In genomic region chr11:87883493-87883892, GRCm38 (mm10) we compare ENCODE assay signal across 11 mouse cellular contexts. TPM values are rescaled to one million over a fixed set of nuclear protein-coding genes. Genes with fewer than 3 reads are reported as not detected.
DNase-seq lines count a peak whose midpoint lies in the region; ATAC-seq and TF ChIP-seq lines count a peak whose summit lies in the region.
"Had no signal": no experiment of that assay in that cellular context is flagged by ENCODE, and none has a peak within 500 bp of the region (broad histone marks: within the 10 kb centered on the region; RNA-seq: fewer than 3 reads in every experiment).

No protein-coding gene starts in this region.

- peak; percentile 69 for TF ChIP-seq CTCF in kidney, postnatal 0 days (IDR thresholded peaks at IDR 0.05; ENCODE audit: low read depth)

- no peak overlapping the region for H3K4me2 ChIP-seq in kidney, postnatal 0 days (ENCODE audit: low read length)

- H3K9me3 ChIP-seq in kidney, postnatal 0 days (replicated peaks; ENCODE audit: low read length): no peaks in the 10 kb centered on the region

- H3K36me3 ChIP-seq in kidney, postnatal 0 days (ENCODE audit: insufficient read depth, low read length): no peaks in the 10 kb centered on the region

- H3K9ac ChIP-seq in kidney, postnatal 0 days (ENCODE audit: low read depth, low read length): no peak overlapping the region

- peak; percentile 46 for DNase-seq in kidney, postnatal 0 days (ENCODE audit: low spot score)
- no peak for DNase-seq in kidney, adult 18-20 months
- DNase-seq in CD4-positive helper T cell, adult 2 months (ENCODE audit: low read depth, low spot score): peak; percentile 27
- peak; percentile 9 for DNase-seq in MN1 (ENCODE audit: low spot score)
- DNase-seq in ovary, postnatal 14 days (ENCODE audit: low spot score): no peak
- DNase-seq in cerebellum, adult 8-10 months: no peak
- DNase-seq: adrenal gland, postnatal 36 days; kidney, adult 11 months had no signal

- WGBS in kidney, postnatal 0 days: 46% methylated on average over 5 of the region's 5 CpGs

- no peak overlapping the region for H3K4me3 ChIP-seq in kidney, postnatal 0 days (replicated peaks; ENCODE audit: low read depth, low read length)

- H3K4me1 ChIP-seq in kidney, postnatal 0 days (replicated peaks; ENCODE audit: insufficient read depth, low read length): no peaks in the 10 kb centered on the region

- H3K27me3 ChIP-seq in kidney, postnatal 0 days (ENCODE audit: insufficient read depth, low read length): no peaks in the 10 kb centered on the region

- no peak overlapping the region for H3K27ac ChIP-seq in kidney, postnatal 0 days

- no peak for ATAC-seq in kidney, postnatal 0 days (replicated peaks; ENCODE audit: low FRiP score, low read depth)
- ATAC-seq in granulocyte monocyte progenitor cell, adult 5-6 weeks (replicated peaks; ENCODE audit: poor library complexity, severe bottlenecking): peak; percentile 30; the same call in 1 of the 2 replicates
- ATAC-seq: forebrain, embryonic 16.5 days had no signal

RNA-seq across cellular contexts. Expression of gene Epx, which starts 8.2 kb away (rescaled TPM):
- polyA plus RNA-seq in kidney, postnatal 0 days (2015; fragmentation: Nextera tagmentation; extraction: Ambion mirVana): 1.2 and 1.8 TPM in 2 replicates
- 0.82 TPM in 1 of 2 replicates, not detected in the other for total RNA-seq in granulocyte monocyte progenitor cell, adult 5-6 weeks (2014; fragmentation: Nextera tagmentation)
- total RNA-seq in granulocyte monocyte progenitor cell, adult 5-6 weeks (2017): 4.4 and 4.7 TPM in 2 replicates
- total RNA-seq: adrenal gland, postnatal 36 days had no signal
- polyA plus RNA-seq: forebrain, embryonic 16.5 days had no signal

RNA-seq across cellular contexts. Expression of gene Olfr462, which starts 8.6 kb away (rescaled TPM):
- polyA plus RNA-seq in kidney, postnatal 0 days (2015; fragmentation: Nextera tagmentation; extraction: Ambion mirVana): not detected in 2 replicates
- total RNA-seq in granulocyte monocyte progenitor cell, adult 5-6 weeks (2014; fragmentation: Nextera tagmentation): not detected in 2 replicates
- total RNA-seq in granulocyte monocyte progenitor cell, adult 5-6 weeks (2017): not detected in 2 replicates
- total RNA-seq: adrenal gland, postnatal 36 days had no signal
- polyA plus RNA-seq: forebrain, embryonic 16.5 days; liver, embryonic 16.5 days had no signal

RNA-seq across cellular contexts. Expression of gene Olfr463, which starts 13.7 kb away (rescaled TPM):
- polyA plus RNA-seq in kidney, postnatal 0 days (2015; fragmentation: Nextera tagmentation; extraction: Ambion mirVana): not detected in 2 replicates
- not detected in 2 replicates for total RNA-seq in granulocyte monocyte progenitor cell, adult 5-6 weeks (2014; fragmentation: Nextera tagmentation)
- total RNA-seq in granulocyte monocyte progenitor cell, adult 5-6 weeks (2017): not detected in 2 replicates
- total RNA-seq: adrenal gland, postnatal 36 days had no signal
- polyA plus RNA-seq: forebrain, embryonic 16.5 days; liver, embryonic 16.5 days had no signal

RNA-seq across cellular contexts. Expression of gene Mks1, which starts 30.5 kb away (rescaled TPM):
- 10.1 and 12.2 TPM in 2 replicates for polyA plus RNA-seq in kidney, postnatal 0 days (2015; fragmentation: Nextera tagmentation; extraction: Ambion mirVana)
- 12.5 and 28.4 TPM in 2 replicates for total RNA-seq in granulocyte monocyte progenitor cell, adult 5-6 weeks (2014; fragmentation: Nextera tagmentation)
- total RNA-seq in granulocyte monocyte progenitor cell, adult 5-6 weeks (2017): 3.7 and 10.9 TPM in 2 replicates

RNA-seq across cellular contexts. Expression of gene Olfr464, which starts 37.3 kb away (rescaled TPM):
- not detected in 2 replicates for polyA plus RNA-seq in kidney, postnatal 0 days (2015; fragmentation: Nextera tagmentation; extraction: Ambion mirVana)
- total RNA-seq in granulocyte monocyte progenitor cell, adult 5-6 weeks (2014; fragmentation: Nextera tagmentation): not detected in 2 replicates
- total RNA-seq in granulocyte monocyte progenitor cell, adult 5-6 weeks (2017): not detected in 2 replicates
- total RNA-seq: adrenal gland, postnatal 36 days had no signal
- polyA plus RNA-seq: forebrain, embryonic 16.5 days; liver, embryonic 16.5 days had no signal

Comparison
In these comparisons a context has a peak if more than half of its experiments do, and no peak if none do; other contexts are left out.
1. DNase-seq: peak in kidney, postnatal 0 days (single experiment), CD4-positive helper T cell, adult 2 months (single experiment) and MN1 (single experiment); none in kidney, adult 18-20 months (single experiment), ovary, postnatal 14 days (single experiment) and cerebellum, adult 8-10 months (single experiment).